Mouse (Mus musculus): ENCODE data around the gene Ddx46.
"Not testable (repeated sequence)": the region's sequence is repeated elsewhere in the genome, so short reads cannot be mapped to it uniquely, and the experiment has no call there.

The Ddx46 gene

DNA sequence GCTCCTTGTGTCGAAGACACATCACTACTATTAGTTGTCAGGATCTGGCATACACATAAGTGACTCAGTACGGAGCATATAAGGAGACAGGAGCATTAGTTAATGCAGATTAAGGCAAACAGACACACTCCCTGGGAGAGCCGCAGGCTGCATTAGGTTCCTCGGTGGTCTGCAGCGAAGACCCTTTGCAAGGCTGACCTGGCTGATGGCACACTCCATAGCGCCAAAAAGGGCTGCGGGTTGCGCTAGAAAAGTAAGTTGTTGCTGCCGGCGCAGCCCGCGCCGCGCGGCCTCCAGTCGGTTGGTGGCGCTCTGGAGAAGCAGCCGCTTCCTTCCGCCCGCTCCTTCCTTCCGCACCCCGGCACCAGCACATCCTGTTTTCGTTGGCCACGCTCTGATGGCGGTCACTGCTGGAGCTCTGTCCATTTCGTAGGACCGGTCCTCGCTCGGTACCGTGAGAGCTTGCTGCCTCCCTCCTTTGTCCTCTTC lies at the start of gene Ddx46:
Gene Ddx46, plus strand, starts transcription at position 389 of the 489 bp plus-strand sequence.
- DNase-seq = peak; percentile 93

DNA sequence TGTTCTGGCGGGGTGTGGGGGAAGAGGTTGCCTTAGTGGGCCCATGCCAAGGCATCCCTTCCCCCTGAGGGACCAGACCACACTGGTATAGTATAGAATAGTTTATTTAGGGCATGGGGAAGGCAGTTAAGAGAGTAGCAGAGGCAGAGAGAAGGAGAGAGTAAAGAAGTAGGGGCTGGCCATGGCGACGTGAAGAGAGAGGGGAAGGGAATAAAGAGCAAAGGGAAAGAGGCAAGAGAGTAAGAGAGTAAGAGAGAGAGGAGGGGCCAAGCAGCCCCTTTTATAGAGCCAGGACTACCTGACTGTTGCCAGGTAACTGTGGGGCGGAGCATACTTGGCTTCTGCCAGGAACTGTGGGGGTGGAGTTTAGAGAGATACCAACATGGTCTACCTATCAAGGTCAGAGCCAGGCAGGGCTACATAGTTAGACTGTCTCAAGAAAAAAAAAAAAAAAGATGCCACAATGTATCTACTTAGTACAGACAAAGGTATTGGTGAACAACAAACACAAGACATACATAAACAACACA lies 42.8 kb upstream of the Ddx46 start:
- DNase-seq = no peak

GRCm38 (mm10) chr13:55592512-55593253 lies 42.1 kb upstream of the Ddx46 start:
- peak; percentile 97 to 98 for DNase-seq

DNA sequence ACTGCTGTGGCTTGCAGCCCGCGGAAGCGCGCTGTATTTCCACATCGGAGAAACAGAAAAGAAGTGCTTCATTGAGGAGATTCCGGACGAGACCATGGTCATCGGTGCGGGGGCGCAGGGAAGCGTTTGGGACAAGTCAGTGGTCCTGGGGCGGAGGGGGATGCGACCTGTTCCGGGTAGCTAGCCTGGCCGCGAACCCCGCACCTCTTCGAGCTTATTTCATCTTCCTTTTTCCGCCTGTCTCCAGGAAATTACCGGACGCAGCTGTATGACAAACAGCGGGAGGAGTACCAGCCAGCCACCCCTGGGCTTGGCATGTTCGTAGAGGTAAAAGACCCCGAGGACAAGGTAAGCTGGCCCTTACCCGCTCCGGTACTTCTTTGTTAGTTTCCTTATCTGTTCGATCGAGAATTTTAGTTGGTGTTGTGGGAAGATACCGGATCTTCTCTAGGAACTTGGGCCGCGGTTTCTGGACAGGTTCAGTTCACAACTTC lies 41.5 kb upstream of the Ddx46 start:
- no peak for DNase-seq

DNA sequence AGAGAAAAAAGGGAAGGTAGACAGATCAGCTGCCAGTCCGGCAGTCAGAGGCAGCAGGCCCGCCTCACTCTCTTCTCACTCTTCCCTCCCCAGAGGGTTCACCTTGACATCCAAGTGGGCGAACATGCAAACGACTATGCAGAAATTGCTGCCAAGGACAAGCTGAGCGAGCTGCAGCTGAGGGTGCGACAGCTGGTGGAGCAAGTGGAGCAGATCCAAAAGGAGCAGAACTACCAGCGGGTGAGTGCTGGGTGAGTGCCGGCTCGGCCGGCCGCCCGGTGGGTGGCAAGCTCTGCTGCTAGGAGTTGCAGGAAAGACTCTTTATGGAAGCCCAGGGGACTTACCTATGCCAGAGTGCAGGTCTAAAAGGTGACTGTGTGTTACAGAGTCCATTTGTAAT lies 39.5 kb upstream of the Ddx46 start:
- DNase-seq = no peak

- DNase-seq = no peak
These were observed 38.0 kb upstream of the Ddx46 start for GRCm38 (mm10) chr13:55596802-55597201.

DNA sequence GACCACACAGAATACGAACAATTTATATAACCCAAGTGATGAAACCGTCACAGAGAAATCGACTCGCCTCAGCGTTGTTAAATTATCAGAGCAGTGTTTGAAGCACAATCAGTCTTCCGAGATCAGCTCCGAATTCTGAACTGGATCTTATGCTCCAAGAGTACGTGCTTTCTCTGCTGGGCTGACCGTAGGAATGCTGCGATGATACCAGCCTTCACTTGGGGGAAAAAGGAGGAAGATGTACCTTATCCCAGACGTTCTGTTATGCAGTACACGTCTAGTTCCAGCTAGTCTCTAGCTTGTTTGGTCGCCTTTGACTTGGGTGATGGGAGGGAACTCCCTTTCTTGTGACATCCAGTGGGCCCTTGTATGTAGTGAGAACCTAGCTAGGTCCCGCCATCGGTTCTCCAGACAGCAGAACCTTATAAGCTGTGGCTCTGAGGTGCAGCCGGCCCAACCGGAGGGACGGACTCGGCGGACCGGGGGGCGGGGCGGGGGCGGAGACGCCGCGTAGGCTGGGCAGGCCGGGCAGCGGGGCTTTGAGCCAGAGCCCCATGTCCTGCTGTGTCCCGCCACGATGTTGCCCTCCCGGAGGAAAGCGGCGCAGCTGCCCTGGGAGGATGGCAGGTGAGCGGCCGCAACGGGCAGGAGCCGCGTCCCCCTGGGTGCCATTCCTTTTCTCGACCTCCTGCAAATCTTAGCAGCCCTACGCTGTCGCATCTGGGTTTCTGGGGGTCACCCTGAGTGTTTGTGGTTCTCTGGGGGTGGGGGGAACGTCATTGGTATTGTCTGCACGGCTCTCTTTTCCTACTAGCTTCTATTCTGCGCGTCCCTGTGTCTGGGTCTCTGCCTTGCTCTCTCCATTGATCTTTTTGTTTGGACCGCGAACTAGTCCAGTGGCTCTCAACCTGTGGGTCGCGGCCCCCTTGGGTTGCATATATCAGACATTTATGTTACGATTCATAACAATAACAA lies 35.0 kb upstream of the Ddx46 start, which contains the start of gene B4galt7:
Gene B4galt7, plus strand, starts transcription at position 331 of the 975 bp plus-strand sequence.
- peak; percentile 92 to 93 for DNase-seq

- peak; percentile 23 to 51 for DNase-seq
These were observed 34.2 kb upstream of the Ddx46 start for GRCm38 (mm10) chr13:55600657-55601056.

DNA sequence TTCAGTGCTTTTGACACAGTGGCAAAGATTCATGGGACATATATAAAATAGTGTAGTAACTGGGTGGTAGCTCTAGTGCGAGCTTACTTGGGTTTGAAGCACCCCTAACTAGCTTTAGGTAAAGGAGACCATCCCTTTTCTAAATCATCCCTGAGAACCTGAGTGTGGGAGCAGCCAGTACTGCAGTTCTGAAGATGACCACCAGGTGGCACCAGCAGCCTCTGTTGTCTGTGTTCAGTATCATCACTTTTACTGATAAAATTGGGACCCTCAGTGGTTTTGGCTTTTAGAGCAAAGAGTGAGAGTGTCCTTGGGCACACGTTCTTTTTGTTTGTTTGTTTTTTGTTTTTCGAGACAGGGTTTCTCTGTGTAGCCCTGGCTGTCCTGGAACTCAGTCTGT lies 33.2 kb upstream of the Ddx46 start:
- peak; percentile 70 to 86 for DNase-seq

- no peak for DNase-seq
These were observed 30.2 kb upstream of the Ddx46 start for GRCm38 (mm10) chr13:55604606-55605005.

DNA sequence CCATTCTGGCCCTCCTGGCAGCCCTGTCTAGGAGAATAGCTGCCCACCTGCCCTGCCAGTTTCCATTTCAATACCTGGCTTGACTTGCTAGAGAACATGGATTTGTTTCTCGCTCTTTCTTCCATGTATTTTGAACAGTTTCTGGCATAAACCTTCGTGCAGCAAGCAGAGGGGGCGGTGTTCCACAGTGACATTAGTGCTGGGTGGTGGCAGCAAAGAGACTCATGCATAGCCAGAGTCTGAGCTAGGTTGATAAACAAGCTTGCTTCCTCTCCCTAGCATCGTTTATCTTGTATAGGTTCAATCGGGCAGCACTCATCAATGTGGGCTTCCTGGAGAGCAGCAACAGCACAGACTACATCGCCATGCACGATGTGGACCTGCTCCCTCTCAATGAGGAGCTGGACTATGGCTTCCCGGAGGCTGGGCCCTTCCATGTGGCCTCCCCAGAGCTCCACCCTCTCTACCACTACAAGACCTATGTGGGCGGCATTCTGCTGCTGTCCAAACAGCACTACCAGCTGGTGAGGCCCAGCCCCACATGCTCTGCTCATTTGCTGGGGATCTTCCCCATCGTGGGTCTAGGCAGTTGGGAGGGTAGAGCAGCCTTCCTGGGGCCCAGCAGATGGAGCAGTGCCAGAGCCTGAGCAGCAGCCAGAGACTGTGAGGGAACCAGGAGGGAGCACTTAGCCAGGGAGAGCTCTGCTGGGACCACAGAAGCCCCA lies 27.8 kb upstream of the Ddx46 start:
- DNase-seq = no peak

GRCm38 (mm10) chr13:55607624-55608006 lies 27.2 kb upstream of the Ddx46 start:
- no peak for DNase-seq

GRCm38 (mm10) chr13:55611996-55612395 lies 22.8 kb upstream of the Ddx46 start:
- no peak for DNase-seq

DNA sequence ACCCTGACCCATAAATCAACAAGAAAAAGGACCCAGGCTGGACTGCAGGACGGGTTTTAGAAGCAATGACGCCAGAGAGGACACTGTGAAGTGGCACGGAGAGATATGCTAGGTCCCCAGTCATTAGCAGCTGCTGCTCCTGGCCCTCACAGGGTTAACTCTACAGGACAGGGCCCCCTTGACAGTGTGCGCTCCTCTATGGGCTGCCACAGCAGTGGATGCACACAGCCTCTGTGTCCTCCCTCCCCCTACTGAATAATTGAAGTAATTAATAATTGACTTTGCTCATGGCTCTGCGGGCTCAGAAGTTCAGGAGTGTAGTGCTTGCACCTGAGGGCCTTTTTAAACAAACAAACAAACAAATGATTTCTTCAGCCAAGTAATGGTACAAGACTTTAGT lies 21.4 kb upstream of the Ddx46 start:
- DNase-seq = no peak

- no peak for DNase-seq
These were observed 15.5 kb upstream of the Ddx46 start for GRCm38 (mm10) chr13:55619328-55619727.

GRCm38 (mm10) chr13:55620275-55620674 lies 14.6 kb upstream of the Ddx46 start:
- DNase-seq = no peak

DNA sequence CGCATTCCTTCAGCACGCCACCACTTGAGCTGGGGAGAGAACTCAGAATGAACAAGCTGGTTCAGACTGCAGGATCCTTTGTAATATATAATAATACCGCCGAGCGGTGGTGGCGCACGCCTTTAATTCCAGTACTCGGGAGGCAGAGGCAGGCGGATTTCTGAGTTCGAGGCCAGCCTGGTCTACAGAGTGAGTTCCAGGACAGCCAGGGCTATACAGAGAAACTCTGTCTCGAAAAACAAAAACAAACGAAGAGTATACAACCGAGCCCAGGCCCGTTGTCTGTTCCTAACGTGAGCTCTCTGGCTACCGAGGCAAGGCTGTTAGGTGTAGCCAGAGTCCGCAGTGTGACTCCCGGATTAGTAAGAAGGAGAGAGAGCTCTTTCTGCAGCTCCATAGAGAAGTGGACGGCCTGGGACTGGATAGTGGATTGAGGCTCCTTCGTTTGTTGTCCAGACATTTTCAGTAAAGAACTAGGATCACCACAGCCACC lies 12.6 kb upstream of the Ddx46 start:
- not testable (repeated sequence) for DNase-seq

- peak; percentile 91 to 93 for DNase-seq
These were observed 11.9 kb upstream of the Ddx46 start, which contains the start of gene Caml for GRCm38 (mm10) chr13:55622649-55623541. Caml (plus strand) TSS chr13:55623005.

- DNase-seq = no peak
These were observed 332 bp downstream of the Ddx46 start for GRCm38 (mm10) chr13:55635146-55635571.

GRCm38 (mm10) chr13:55636185-55636983 lies 1.6 kb downstream of the Ddx46 start:
- DNase-seq = no peak
